Mouse (Mus musculus): ENCODE results near the gene Ntn4.
A peak's percentile ranks its signal among the peaks of the same experiment; 100 is the strongest.

Ntn4 gene

DNA sequence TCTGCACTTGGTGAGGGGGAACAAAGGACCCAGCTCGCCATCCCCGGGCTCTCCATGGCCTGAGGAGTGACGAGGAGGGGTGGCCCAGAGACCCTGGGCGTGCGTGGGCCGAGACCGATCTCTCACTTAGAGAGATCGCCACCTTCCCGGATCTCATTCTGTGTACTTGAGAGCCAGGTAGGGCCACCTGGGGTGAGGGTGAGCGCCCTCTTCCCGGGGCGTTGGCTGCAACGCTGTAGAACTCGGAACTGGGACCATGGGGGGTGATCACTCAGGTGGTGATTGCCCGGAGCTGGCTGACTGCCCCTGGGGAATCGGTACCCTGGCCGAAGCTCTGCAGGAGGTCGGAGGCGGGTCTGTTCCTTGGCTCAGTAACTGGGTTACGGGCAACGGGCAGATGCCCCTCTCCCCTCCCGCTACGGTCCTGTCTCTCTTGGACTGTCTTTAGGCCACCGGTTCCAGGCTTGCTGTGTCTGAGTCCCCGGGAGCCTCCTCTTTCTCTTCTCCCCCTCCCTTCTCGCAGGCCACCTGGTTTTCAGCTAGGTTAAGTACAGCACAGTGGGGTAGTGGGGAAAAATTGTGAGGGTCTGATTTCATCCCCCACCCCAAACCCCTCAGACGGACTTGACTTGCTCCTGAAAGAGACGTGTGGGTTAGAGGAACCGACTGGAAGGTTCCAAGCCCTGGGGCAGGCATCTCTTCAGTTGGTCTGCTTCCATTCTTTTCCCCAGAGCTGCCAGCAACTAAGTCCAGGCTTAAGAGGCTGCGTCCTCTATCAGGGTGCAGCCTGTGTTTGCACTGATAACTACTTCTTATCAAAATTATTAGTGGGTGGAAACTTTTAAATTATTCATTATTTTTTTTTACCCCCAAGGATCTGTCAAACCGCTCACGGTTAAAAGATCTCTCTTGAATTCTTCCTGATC lies 1.6 kb downstream of the Ntn4 start:
- DNase-seq = peak; percentile 20 to 28

DNA sequence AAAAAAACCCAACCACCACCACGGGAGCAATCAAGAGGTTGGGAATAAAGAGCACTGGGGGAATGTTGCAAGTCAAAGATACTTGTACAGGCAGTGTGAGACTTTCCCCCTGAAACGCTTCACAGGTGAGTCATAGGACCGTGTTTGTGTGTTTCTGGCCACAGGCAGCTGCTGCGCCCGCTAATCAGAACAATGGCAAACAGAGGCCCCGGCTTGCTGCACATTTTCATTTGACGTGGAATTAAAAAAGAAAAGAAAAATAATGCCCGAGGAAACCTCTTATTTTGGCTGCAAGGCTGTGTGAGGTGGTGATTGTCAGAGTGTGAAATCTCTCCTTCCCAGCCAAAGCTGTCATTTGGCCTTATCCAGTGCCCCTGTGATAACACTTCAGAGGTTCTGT lies 2.4 kb downstream of the Ntn4 start:
- DNase-seq = no peak

DNA sequence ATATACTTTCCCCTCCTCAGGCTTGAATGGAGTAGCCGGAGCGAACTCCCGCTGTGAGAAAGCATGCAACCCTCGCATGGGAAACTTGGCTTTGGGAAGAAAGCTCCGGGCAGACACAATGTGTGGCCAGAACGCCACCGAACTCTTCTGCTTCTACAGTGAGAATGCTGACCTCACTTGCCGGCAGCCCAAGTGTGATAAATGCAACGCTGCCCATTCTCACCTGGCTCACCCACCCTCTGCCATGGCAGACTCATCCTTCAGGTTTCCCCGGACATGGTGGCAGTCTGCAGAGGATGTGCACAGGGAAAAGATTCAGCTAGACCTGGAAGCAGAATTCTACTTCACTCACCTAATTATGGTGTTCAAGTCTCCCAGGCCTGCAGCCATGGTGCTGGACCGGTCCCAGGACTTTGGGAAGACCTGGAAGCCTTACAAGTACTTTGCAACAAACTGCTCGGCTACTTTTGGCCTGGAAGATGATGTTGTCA lies 4.0 kb downstream of the Ntn4 start:
- DNase-seq = no peak

DNA sequence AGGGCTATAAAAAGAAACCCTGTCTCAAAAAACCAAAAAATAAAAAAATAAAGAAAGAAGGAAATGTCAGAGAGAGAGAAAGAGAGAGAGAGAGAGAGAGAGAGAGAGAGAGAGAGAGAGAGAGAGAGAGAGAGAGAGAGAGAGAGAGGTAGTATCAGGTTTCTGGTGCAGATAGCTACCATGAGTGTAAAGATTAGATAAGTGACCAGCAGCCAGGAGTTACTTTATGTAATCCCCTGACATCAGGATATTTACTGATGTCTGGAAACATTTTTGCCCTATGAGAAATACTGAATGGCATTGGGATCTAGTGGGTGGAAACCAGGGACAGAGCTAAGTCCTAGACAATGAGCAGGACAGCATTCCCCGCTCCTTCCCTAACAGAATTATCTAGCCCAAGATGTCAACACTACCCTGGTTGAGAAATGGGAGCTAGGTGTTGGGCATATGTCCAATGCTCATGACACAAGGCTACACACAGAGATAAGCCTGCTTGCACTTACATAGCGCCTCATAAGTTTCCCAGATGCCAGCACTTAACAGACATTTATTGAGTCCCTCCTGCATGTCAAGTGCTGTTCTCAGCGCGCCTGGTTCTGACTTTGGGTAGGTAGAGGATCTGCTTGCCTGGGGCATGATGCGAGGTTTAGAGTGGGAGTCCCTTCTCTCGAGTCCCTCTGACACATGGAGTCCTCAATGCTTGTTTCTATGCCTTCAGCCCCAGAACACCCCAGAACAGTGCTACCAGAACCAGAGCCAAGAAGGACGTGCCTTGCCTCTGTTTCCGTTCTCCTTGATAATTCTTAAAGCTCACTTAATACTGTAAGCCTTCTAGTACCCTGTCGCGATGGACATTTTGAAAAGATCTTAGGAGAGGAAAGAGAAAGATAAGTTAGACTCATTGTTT lies 7.4 kb downstream of the Ntn4 start:
- DNase-seq = no peak

DNA sequence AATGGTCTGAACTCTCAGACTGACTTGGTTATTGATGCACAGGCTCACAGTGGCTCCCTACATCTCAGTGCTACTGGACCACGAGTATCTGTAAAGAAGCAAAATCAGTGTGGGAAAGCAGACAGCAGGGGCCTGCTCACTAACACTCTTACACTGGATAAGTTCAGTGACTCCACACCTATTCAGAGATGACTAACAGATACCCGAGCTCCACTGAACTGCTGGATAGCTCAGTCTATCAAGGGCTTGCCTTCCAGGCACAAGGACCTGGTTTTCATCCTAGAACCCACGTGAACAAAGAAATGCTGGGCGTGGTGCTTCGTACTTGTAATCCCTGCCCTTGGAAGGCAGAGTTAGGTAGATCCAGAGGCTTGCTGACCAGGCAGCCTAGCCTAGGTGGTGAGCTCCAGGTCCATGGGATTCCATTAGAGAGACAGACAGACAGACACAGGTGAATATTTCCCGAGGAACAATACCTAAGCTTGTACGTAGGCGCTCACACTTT lies 8.2 kb downstream of the Ntn4 start:
- no peak for DNase-seq

DNA sequence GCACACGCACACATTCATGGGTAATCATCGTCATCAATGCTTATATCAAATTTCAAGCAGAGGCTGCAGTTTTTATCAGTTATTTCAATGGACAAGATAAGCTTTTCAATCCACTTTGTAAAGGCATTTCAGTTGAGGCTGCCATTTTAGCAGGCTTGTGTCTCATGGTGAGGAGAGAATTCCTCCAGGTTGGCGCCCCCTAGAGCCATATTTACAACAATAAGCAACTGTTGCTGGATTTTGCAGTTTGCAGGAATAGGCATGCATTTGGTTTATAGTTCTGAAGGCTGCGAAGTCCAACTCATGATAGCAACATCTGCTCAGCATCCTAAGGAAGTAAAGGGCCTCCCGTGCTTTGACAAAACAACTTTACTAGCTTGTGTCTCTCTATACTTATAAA lies 8.6 kb downstream of the Ntn4 start:
- DNase-seq = no peak

DNA sequence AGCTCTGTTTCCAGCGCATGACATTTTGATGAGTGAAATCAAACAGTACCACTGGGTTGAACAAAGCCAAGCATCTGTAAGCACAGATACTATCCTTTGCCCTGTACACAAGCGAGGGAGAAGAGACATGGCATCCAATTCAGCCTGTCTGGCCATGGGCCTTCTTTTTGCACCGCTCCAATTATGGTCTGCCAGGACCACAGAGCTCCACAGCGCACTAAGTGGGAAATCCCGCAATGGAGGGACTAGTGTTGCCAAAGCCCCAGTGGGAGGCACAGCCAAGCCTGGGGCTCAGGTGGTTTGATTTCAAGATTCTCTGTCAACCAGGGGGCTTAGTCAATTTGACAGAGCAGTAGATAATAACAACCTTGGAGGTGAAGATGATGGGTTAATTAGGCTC lies 9.1 kb downstream of the Ntn4 start:
- DNase-seq = no peak

DNA sequence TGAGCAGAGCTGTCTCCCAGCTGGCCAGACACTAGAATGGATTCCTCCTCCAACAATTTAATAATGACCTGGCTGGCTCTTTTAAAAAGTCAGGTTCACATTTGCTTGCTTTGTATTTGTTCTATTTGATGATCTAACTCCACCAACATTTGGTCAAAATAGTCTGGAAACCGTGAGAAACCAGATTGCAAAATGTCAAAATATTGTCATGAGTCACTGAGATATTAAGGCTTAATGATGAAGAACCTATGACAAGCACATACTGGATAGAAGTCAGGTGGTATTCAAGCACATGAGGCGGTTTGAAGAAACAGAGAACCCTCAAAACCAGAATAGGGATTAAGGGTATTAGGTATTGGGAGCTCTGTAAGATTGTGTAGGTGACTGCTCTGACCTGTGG lies 12.8 kb downstream of the Ntn4 start:
- DNase-seq = no peak

DNA sequence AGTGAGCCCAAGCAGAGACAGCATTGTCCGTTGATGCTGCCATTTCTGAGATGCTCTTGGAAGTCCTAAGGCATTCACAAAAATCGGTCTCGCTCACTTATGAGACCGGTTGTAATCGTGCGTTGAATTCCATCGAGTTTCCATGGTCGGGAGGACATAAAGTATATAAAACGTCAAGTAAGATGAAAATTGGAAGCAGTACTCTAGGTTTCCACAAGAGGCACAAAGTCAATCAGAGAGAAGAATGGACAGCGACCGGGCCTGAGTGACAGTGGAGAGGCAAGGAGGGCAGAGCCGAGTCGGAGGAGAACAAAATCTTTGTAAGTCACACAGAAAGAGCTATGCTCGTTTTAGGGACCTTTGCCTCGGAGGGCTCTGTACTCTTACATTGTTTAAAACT lies 14.9 kb downstream of the Ntn4 start:
- DNase-seq = no peak

DNA sequence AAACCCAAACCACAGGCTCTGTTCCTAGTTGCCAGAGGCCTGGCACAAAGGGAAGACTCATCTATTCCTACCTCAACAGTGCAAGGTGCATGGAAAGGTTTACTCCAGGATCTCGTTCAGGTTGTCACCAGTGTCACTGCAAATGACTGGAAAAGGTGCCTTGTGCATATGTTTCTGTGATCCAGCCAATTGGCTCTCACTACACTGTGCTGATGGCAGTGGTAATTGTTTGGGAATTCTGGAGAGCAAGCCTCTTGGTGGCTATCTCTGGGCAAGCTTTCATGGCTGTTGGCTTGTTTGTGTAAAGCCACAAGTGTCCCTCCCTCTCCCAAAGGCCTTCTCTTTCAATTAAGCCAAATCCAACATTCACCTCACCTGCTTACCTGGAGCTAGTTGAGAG lies 19.3 kb downstream of the Ntn4 start:
- DNase-seq = no peak

DNA sequence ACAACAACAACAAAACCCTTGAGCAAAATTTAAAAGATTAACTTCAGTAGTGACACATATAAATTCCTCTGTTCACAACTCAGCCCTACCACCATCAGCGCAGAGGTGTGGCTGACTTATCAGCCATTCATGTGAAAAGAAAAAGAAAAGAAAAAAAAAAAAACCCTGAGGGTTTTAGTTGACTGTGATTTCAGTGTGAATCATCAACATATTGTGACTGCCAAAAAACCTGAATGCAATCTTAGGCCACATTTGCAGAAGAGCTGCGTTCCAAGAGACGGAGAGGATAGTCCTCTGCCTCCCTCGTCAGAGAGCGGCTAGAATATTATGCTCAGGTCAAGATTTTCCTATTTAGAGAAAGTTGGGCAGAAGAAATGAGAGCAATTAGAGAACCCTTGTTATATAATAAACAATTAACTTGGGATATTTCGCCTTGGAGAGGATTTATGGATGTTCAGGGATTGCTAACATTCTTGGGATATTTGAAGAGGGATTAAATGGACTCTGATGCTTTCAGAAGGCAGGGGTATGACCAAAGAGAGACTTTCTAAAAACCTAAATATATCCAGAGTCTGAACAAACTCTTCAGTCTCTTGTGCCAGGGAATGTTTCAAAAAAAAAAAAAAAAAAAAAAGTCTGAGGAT lies 21.0 kb downstream of the Ntn4 start:
- no peak for DNase-seq

DNA sequence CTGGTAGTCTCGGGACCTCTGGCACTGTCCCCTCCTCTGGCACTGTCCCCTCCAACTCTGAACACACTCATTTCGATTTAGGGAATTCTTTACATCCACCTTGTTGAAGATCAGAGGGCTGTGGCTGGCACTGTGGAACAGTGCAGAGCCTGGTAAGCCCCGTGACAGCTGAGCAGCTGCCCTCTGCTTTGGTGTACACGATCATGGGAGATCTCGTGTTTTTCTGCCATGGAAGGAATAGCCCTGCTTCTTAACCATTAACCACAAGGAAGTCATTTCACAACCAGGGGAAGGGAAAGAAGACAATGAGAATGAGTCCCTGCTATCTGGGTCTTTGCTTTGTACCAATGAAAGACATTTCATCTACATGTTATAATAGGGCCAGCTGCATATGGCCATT lies 21.5 kb downstream of the Ntn4 start:
- DNase-seq = no peak

DNA sequence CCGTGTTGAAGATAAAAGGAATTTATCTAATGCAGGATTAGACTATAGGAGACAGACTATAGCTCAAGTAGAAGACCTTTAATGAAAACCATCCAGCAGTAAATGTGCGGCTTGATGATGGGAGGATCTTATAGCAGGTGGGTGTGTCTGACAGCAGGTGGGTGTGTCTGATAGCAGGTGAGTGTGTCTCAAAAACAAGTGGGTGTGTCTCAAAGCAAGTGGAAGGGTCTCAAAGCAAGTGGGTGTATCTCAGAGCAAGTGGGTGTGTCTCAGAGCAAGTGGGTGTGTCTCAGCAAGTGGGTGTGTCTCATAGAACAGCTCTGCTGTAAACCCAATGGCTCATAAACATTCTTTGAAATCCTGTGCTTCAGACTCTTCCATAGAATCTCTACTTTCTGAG lies 25.7 kb downstream of the Ntn4 start:
- no peak for DNase-seq

DNA sequence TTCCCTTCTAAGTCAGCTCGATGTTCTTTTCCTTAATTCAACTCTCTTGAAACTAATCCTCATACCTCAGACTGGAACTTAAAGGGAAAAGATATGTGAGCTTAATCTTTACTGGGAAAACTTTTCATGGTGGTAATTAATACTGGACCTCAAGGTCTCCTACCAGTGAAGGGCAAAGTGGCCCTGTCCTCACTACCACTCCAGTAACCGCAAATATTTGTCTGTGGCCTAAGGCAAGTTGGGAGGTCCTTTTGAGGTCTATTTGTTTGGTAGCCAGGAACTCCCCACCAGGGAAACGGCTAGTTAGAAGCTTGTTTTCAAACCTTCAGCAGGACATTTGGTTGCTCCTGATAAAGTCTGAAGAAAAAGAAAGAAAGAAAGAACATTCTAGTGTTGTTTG lies 26.5 kb downstream of the Ntn4 start:
- no peak for DNase-seq

DNA sequence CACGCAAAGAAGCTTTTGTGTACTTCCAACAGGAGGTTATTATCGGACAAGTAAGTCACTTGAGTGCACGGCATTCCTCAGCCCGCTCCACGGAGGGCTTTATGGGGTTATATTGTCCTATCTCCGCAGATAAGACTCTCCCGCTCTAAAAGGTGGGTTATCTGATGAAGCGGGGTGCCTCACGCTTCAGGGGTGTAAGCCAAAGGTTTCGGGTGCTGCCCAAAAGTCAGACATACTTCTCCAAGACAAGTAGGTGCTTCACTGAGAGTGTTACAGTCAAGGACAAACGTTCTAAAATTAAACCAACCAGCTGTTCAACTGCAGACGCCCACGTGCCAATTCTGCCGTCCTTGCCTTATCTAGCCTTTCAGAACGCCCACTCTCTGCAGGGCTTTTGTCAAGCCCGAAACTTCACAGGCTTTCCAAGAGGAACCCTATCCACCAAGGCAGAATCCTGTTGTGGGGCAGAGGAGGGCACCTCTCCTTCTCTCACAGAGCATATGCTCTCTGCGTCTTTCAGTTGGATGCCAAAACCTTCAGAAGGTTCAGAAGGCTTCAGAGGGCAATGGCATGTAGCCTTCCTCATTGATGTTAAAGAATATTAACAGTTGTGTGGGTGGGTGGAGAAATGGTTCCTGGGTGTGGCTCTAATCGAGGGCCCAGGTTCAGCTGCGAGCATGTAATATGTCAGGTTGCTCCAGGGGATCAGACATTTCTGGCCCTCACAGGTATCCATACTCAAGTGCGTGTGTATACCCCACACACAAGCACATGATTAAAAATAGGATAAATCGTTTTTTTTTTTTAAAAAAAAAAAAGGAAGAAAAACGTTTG lies 32.4 kb downstream of the Ntn4 start:
- DNase-seq = peak; percentile 15 to 41

DNA sequence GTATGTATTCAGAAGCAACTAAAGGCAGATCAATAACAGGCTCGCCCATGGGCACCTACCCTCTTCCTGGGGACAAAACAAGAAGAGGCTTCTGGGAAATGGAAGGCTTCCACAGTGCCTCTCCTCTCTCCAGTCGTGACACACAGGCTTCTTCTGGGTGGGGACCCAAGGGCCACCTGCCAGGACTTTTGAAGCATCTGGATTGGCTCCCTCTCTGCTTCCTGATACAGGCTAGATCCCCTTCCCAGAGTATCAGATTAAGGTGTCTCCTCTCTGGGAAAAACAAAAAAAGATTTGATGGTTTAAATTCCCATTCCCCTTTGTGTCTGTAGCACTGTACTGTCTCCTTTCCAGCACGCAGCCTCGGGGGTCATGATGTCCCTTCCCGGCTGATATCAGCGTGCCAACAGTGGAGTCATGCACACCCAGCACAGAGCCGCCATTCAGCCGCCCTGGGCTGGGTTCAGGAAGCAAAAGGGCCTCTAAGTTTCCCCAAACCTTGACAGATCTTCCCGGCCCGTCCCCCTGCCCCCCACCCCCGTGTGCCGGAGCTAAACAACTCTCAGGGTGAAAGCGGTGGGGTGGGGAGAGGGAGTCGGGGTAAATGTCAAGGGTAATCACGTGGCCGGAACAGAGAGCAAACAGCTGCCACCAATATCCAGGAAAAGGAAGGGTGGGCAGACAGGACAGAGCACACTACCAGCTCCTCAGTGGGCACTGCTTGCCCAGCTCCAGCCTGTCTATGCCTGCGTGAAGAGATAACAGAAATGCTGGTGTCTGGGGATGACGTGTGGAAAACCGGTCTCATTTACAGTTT lies 38.9 kb downstream of the Ntn4 start:
- DNase-seq = peak; percentile 43 to 62

DNA sequence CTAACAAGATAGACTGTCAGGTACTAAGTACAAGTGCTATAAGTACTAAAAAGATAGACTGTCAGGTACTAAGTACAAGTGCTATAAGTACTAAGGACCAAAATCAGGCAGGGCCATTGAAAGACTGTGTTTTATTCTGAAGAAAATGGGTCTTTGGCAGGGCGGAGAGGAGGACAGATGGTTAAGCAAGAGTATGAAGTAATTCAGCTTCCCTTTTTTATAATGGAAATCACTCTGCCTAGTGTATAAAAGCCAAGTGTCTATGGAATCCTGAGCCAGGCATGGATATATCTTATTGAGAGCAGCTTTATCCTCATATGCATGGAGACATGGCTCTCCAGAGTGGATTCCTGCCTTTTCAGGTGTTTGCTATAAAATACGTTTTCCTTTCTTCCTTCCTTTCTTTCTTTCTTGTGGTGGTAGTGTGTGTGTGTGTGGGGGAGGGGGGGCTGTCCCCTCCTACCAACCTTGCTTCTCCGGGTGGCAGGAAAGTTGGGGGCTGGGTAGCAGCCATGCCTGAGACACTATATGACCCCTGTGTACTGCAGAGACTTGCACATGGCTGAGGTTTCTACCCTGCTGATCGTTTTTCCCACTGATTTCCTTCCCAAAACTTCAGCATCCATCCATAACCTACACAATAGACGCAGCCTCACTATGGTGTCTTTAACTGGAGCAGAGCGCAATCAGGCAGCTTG lies 40.3 kb downstream of the Ntn4 start:
- DNase-seq = no peak

DNA sequence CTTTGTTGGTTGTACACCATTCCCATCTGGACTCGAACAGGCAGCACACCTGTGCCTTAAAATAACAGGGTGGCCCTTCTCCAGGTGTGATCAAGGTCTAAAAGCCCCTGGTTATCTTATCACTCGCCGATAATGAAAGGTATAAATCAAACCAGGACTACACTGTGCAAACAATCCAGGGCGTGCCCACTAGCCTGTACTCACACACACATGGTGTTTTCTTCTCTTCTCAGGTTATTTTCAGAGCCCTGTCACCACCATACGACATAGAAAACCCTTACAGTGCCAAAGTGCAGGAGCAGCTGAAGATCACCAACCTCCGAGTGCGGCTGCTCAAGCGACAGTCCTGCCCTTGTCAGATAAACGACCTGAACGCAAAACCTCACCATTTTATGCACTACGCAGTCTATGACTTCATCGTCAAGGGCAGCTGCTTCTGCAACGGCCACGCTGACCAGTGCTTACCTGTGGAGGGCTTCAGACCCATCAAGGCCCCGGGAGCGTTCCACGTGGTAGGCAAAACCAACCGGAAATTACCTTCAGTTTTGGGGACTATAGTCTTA lies 41.8 kb downstream of the Ntn4 start:
- no peak for DNase-seq

DNA sequence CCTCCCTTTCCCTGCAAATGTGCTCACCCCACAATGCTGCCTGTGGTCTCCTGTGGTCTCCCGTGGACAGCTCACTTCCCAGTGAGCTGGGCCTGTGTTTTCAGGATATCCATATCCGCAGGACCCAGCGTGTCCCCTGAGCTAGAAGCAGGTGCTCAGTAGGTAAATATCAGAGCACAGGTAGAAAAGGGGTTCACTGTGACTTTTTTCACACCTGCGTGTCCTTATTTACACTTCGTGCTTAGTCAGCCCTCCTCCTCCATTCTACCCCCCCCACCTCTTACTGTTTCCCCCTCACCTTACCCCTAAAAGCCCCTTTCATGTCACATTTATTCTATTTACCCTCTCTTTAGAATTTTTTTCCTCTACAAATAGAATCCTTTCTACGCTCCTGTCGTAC lies 42.7 kb downstream of the Ntn4 start:
- DNase-seq = no peak

DNA sequence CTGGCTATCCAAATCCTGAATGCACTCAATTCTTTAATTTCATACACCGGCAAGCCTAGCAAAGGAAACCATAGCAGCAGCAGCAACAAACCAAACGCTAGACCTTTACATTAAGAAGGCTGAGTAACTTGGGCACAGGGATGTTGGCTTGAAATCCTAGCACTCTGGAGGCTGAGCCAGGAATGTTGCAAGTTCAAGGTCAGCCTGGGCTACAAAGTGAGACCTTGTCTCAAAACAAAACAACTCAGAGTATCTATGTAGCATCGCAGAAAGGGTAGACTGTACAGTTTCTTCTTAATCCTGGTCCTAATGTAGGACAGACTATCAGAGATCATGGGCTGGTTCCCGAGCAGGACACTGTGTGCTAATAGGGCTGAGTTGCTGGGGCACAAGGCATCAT lies 43.4 kb downstream of the Ntn4 start:
- no peak for DNase-seq
